Mouse (Mus musculus) midbrain, embryonic 12.5 days (tissue): ENCODE measurements around the gene Syt6. TPM values are rescaled to one million over a fixed set of nuclear protein-coding genes. Genes with fewer than 3 reads are reported as not detected.

Experiments
- ATAC-seq: fragments of 200-750 bp; cut with Nextera tagmentation; 2 replicates; pipeline ENCODE4 v1.8.0; 2017; ENCODE audit warnings: low read depth, moderate TSS enrichment, moderate library complexity; ENCODE audit not compliant: low FRiP score
- H3K27ac ChIP-seq: fragments of 300-500 bp; sonication (generic); replicated peaks from 2 replicates; pipeline ENCODE4 v1.5.1; 2016; ENCODE audit warnings: mild to moderate bottlenecking
- H3K27me3 ChIP-seq: fragments of 300-500 bp; sonication (generic); 2 replicates; pipeline ENCODE4 v1.6.1; 2016; ENCODE audit warnings: mild to moderate bottlenecking
- H3K36me3 ChIP-seq: fragments of 300-500 bp; sonication (generic); 2 replicates; pipeline ENCODE4 v1.6.1; 2016
- H3K4me1 ChIP-seq: fragments of 300-500 bp; sonication (generic); 2 replicates; pipeline ENCODE4 v1.6.1; 2016
- H3K4me2 ChIP-seq: fragments of 300-500 bp; sonication (generic); replicated peaks from 2 replicates; pipeline ENCODE4 v1.6.1; 2016; ENCODE audit warnings: mild to moderate bottlenecking, moderate library complexity
- H3K4me3 ChIP-seq: fragments of 300-500 bp; sonication (generic); 2 replicates; pipeline ENCODE4 v1.5.1; 2016; ENCODE audit warnings: mild to moderate bottlenecking
- H3K9ac ChIP-seq: fragments of 300-500 bp; sonication (generic); replicated peaks from 2 replicates; pipeline ENCODE4 v1.6.1; 2016; ENCODE audit warnings: mild to moderate bottlenecking, moderate library complexity
- H3K9me3 ChIP-seq: fragments of 300-500 bp; sonication (generic); 2 replicates; pipeline ENCODE4 v1.6.1; 2016; ENCODE audit warnings: mild to moderate bottlenecking
- WGBS: fragments of 180-500 bp; shearing (Covaris S2); methylation state at CpG from one replicate; pipeline ENCODE4 v1.1.7; 2016; 5-methylcytosine and 5-hydroxymethylcytosine counted together
- polyA plus RNA-seq: library from polyadenylated mRNA; unstranded; fragments of >200 nt; fragmentation: Nextera tagmentation; extraction: Ambion mirVana; gene quantifications from 2 replicates; pipeline ENCODE4 v1.2.1, GENCODE M21; 2016

Syt6 gene
- polyA plus RNA-seq: 7.7 and 9.5 TPM in 2 replicates

DNA sequence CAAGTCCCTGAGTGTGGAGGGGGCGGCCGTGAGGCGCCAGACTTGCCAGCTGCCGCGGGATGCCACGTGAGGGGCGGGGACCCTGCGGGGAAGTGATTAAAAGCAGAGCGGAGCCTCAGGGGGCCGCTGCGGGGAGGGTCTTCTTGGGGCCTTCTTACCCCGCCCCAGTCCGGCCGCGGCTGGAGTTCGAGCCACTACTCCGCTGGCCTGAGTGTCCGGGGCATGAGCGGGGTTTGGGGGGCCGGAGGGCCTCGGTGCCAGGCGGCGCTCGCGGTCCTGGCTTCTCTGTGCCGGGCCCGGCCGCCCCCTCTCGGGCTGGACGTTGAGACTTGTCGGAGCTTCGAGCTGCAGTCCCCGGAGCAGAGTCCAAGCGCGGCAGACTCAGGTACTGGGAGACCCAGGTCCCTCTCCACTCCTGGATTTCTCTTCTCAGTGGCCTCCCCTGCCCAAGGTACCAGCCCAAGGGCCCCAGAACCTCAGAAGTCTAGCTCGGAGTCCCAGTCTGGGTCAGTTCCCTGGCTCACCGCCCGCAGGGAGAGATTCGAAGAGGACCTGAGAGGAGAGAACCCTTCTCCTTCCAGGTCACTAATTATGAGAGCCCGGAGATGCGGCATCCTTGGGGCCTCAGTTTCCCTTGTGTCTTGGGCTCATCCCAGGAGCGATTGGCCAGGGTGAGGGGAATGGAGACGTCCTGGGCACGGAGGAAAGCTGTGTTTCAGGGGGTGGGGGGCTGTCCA, at the start of gene Syt6:
Gene Syt6 (plus strand): TSS at position 76 of the 737 bp plus-strand sequence.
- Histone ChIP-seq H3K4me1 (peaks cover 40% of the 10 kb centered on the region), H3K36me3 (no peaks in the 10 kb centered on the region), H3K27ac (no peak within 1 kb of the TSS), H3K27me3 (peaks cover 85% of the 10 kb centered on the region), H3K4me3 (peak within 1 kb of the TSS; percentile 61), H3K9ac (peak within 1 kb of the TSS; percentile 60), H3K9me3 (no peaks in the 10 kb centered on the region), H3K4me2 (peak within 1 kb of the TSS; percentile 97)
- WGBS: 2% methylated on average over 44 of the region's 44 CpGs
- peak; percentile 35; the same call in 1 of the 2 replicates for ATAC-seq

DNA sequence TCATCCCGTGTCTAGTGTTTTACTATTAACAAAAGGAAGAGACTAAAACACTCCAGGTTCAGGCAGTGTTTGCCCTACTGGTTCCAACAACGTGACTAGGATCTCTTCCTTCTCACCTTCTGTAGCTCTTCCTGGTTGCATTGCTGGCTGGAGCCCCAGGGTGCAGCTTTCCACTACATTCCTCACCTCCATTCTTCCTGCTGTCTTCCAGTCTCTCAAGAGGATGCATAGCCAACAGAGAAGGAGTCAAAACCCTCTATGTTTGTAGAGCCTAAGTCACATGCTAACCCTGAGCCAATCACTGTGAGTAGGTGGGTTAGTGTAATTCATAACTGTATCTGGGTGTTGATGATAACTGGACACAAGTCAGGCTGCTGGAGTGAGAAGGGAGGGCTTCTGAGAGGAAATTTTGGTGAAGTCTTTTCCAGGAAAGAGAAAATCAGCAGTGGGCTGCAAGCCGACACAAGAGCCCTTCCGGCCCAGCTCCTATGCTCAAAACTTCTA, 48.8 kb upstream of the Syt6 start:
- Histone ChIP-seq H3K36me3 (no peaks in the 10 kb centered on the region), H3K4me1 (no peaks in the 10 kb centered on the region), H3K9me3 (no peaks in the 10 kb centered on the region), H3K9ac (no peak overlapping the region), H3K4me2 (no peak overlapping the region), H3K4me3 (no peak overlapping the region), H3K27ac (no peak overlapping the region), H3K27me3 (no peaks in the 10 kb centered on the region)
- WGBS: 85% methylated on average over 4 of the region's 4 CpGs
- no peak for ATAC-seq

DNA sequence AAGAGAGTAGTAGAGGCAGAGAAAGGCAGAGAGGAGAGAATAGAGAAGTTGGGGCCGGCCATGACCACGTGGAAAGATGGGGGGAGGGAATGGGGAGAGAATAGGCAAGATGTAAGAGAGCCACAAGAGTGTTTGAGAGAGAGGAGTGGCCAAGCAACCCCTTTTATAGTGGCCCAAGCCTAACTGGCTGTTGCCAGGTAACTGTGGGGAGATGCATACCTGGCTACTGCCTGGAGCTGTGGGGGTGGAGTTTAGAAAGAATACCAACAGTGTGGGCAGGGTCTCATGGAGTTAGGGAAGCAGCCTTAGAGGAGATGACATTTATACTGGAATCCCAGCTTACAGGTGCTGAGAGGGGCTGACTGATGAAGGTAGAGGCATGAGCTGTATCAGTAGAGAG, 48.2 kb upstream of the Syt6 start:
- Histone ChIP-seq H3K27ac (no peak overlapping the region), H3K4me2 (no peak overlapping the region), H3K4me3 (no peak overlapping the region), H3K27me3 (no peaks in the 10 kb centered on the region), H3K9me3 (no peaks in the 10 kb centered on the region), H3K9ac (no peak overlapping the region), H3K4me1 (no peaks in the 10 kb centered on the region), H3K36me3 (no peaks in the 10 kb centered on the region)
- ATAC-seq: no peak
- WGBS: 22% methylated on average over 2 of the region's 2 CpGs

DNA sequence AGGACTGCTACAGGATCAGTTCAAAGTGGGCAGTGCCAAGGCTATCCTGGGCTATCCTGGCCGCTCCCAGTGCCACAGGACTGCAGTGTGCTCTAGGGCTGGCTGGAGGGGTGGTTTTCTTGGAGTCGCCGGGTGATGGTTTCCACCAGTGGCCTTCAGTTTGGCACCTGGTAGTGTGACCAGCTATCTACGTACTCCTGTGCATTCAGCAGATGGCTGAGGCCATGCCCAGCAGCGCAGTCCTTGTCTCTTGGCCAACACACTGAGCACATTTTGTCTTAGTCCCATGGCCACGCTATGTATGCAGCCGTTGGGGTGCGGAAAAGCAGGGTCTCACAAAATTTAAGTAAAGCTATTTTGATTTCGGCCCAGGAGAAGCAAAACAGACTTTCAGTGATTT, 41.0 kb upstream of the Syt6 start:
- WGBS: 95% methylated on average over 9 of the region's 9 CpGs

DNA sequence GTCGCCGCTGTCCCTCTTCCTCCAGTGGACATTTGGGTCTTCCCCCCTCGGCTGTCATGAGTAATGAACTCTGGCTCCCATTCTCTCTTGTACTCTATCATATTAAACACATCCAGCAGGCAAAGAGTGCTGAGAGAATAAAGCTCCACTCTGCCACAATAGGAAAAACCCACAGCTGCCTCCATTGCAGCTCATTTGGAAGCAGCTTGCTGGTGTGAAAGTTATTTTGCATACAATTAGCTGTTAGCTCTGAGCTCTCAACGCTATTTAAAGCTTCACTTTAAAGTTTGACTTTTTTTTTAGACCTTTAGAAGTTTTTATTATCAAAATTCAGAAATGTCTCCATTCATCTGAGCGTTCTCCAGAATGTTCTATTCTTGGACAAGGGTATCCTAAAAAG, 39.8 kb upstream of the Syt6 start:
- WGBS: 51% methylated on average over 5 of the region's 5 CpGs
- Histone ChIP-seq H3K27me3 (peaks cover 25% of the 10 kb centered on the region), H3K36me3 (no peaks in the 10 kb centered on the region), H3K27ac (no peak overlapping the region), H3K4me1 (no peaks in the 10 kb centered on the region), H3K9ac (no peak overlapping the region), H3K9me3 (no peaks in the 10 kb centered on the region), H3K4me2 (no peak overlapping the region), H3K4me3 (no peak overlapping the region)
- no peak for ATAC-seq

More for the DNA sequence above, 41.0 kb upstream of the Syt6 start:
- no peak for ATAC-seq
- H3K9ac ChIP-seq: no peak overlapping the region
- no peak overlapping the region for H3K27ac ChIP-seq
- H3K4me2 ChIP-seq: no peak overlapping the region
- H3K9me3 ChIP-seq: no peaks in the 10 kb centered on the region
- peaks cover 13% of the 10 kb centered on the region; the same call in 1 of the 2 replicates for H3K27me3 ChIP-seq
- no peak overlapping the region for H3K4me3 ChIP-seq
- H3K36me3 ChIP-seq: no peaks in the 10 kb centered on the region
- no peaks in the 10 kb centered on the region for H3K4me1 ChIP-seq

DNA sequence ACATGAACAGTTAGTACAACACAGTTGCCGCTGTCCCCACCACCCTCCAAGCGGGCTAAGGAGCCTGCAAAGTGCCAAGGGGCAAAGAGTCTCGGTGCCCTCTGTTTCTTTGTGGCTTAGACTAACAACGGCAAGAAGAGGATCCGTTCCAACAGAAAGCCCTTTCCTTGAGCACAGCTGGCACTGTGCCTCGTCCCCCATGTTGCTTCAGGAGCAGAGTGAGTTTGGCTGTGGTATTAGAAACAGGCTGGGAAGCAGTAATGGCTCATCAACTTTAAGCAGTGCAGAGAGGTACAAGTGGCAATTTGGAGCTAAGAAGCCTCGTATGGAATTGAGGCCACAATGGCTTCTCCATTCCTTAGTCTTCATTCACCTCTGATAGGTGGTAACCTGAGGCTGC, 35.9 kb upstream of the Syt6 start:
- 85% methylated on average over 7 of the region's 7 CpGs for WGBS
- Histone ChIP-seq H3K36me3 (no peaks in the 10 kb centered on the region), H3K4me2 (no peak overlapping the region), H3K27me3 (peaks cover 42% of the 10 kb centered on the region), H3K4me1 (peaks cover 6% of the 10 kb centered on the region), H3K9me3 (peaks cover 4% of the 10 kb centered on the region; the same call in 1 of the 2 replicates), H3K4me3 (no peak overlapping the region), H3K27ac (no peak overlapping the region), H3K9ac (no peak overlapping the region)
- ATAC-seq: no peak

DNA sequence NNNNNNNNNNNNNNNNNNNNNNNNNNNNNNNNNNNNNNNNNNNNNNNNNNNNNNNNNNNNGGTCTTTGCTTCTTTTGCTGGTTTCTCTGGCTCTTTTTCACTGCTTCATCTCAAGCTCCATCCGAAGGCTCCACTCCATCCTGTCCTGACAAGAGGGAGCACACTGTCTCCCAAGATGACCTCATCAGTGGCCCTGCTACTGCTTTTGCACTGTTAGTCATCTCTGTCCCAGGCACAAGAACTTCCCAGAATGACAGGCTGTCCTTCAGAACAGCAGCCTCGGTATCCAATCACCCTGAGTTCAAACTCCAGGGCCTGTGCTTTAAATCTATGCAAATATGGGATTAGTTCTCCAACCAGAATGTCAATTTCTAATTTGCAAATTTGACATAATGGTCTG, 28.9 kb upstream of the Syt6 start:
- no peak overlapping the region for H3K4me2 ChIP-seq
- no peak overlapping the region for H3K27ac ChIP-seq
- no peak overlapping the region for H3K4me3 ChIP-seq
- no peak overlapping the region for H3K9ac ChIP-seq
- H3K9me3 ChIP-seq: peaks cover 4% of the 10 kb centered on the region; the same call in 1 of the 2 replicates
- no peaks in the 10 kb centered on the region for H3K36me3 ChIP-seq
- no peak for ATAC-seq
- WGBS: 66% methylated on average over 2 of the region's 2 CpGs
- 0 out of 2 replicates have a peak, but pooled peaks cover 15% of the 10 kb centered on the region for H3K27me3 ChIP-seq
- H3K4me1 ChIP-seq: no peaks in the 10 kb centered on the region

DNA sequence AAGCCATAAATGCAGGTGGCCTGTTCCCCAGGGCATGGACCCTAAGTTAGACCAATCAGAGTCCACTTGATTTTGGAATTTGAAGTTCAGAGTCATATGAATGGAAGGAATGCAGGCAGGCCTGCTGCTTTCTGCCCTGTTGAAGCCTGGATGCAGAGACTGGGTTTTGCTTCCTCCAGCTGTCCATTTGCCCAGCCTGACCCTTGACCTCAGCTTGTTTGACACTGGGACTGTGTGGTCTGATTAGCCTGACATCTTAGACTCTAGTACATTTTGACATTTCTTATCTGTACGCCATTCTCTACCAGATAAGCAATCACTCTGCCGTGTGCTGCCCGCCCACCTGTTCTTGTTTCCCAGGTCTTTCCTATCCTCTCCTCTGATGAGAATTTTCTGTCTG, 28.4 kb upstream of the Syt6 start:
- no peaks in the 10 kb centered on the region for H3K36me3 ChIP-seq
- no peak overlapping the region for H3K9ac ChIP-seq
- ATAC-seq: no peak
- 0 out of 2 replicates have a peak, but pooled peaks cover 12% of the 10 kb centered on the region for H3K27me3 ChIP-seq
- 73% methylated on average over 3 of the region's 3 CpGs for WGBS
- peaks cover 2% of the 10 kb centered on the region; the same call in 1 of the 2 replicates for H3K9me3 ChIP-seq
- no peak overlapping the region for H3K27ac ChIP-seq
- no peak overlapping the region for H3K4me3 ChIP-seq
- no peak overlapping the region for H3K4me2 ChIP-seq
- no peaks in the 10 kb centered on the region for H3K4me1 ChIP-seq

DNA sequence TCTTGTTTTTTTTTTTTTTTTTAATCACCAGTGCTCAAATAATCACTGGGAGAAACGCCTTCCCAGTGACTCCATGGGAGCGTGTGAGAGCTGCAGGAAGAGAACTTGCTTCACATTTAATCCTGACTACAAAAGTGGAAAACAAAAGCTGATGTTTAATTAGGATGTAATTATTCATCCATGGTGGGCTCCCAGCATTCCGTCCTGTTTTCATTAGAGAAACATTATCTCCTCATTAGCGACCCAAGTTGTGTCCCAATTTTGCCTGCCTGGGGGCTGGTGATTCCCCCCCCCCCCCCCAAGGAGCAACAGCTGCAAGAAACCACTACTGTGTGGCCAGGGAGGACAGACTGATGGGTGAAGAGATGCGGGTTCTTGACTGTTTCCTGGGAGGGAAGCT, 24.8 kb upstream of the Syt6 start:
- no peak overlapping the region for H3K27ac ChIP-seq
- no peaks in the 10 kb centered on the region for H3K4me1 ChIP-seq
- WGBS: 50% methylated on average over 5 of the region's 5 CpGs
- H3K36me3 ChIP-seq: no peaks in the 10 kb centered on the region
- no peak overlapping the region for H3K4me2 ChIP-seq
- H3K27me3 ChIP-seq: no peaks in the 10 kb centered on the region
- H3K9ac ChIP-seq: no peak overlapping the region
- H3K9me3 ChIP-seq: no peaks in the 10 kb centered on the region
- no peak for ATAC-seq
- no peak overlapping the region for H3K4me3 ChIP-seq

DNA sequence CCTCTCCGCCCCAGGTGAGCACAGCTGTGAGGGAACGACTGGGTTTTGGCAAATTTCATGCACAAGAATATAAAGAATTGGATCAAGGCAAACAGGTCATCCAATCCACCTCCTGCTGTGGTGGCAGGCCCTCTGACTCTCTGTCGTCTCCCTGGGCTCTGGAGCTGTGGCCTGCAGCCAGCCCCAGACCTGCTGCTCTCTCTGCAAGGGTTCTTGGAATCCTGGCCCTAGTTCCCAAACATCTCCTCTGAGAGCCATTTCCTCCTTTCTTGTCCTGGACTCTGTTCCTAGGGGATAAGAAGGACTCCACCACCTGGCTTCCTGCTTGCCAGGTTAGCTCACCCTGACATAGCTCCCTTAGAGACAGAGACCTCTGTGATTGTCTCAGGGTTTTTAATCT, 7.8 kb upstream of the Syt6 start:
- Histone ChIP-seq H3K27me3 (peaks cover 17% of the 10 kb centered on the region), H3K4me2 (no peak overlapping the region), H3K4me3 (no peak overlapping the region), H3K36me3 (no peaks in the 10 kb centered on the region), H3K9ac (no peak overlapping the region), H3K9me3 (no peaks in the 10 kb centered on the region), H3K27ac (no peak overlapping the region), H3K4me1 (no peaks in the 10 kb centered on the region; the same call in 1 of the 2 replicates)
- WGBS: 44% methylated on average over 3 of the region's 3 CpGs
- no peak for ATAC-seq

DNA sequence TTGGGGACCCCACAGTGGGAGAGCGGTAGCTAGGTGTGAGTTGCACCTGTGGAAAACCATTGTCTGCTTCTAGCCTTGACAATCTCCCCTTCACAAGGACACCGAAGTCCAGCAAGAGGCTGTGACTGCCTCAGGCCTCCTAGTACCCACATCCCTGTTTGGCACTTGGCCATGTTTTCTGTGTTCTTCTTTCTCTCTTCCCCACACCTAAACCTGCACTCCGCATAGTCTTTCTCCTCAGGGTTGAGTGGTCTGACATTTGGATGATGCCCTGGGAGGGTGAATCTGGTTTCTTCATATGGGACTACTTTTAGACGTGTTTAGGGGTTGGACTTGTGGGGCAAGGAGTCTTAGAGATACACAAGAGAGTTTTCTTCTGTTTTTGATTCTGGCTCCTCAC, 2.5 kb upstream of the Syt6 start:
- H3K4me3 ChIP-seq: no peak overlapping the region
- peaks cover 40% of the 10 kb centered on the region for H3K4me1 ChIP-seq
- H3K9ac ChIP-seq: no peak overlapping the region
- H3K27ac ChIP-seq: no peak overlapping the region
- H3K36me3 ChIP-seq: no peaks in the 10 kb centered on the region
- no peak for ATAC-seq
- no peaks in the 10 kb centered on the region for H3K9me3 ChIP-seq
- peaks cover 70% of the 10 kb centered on the region for H3K27me3 ChIP-seq
- 77% methylated on average over 4 of the region's 4 CpGs for WGBS
- no peak overlapping the region for H3K4me2 ChIP-seq

DNA sequence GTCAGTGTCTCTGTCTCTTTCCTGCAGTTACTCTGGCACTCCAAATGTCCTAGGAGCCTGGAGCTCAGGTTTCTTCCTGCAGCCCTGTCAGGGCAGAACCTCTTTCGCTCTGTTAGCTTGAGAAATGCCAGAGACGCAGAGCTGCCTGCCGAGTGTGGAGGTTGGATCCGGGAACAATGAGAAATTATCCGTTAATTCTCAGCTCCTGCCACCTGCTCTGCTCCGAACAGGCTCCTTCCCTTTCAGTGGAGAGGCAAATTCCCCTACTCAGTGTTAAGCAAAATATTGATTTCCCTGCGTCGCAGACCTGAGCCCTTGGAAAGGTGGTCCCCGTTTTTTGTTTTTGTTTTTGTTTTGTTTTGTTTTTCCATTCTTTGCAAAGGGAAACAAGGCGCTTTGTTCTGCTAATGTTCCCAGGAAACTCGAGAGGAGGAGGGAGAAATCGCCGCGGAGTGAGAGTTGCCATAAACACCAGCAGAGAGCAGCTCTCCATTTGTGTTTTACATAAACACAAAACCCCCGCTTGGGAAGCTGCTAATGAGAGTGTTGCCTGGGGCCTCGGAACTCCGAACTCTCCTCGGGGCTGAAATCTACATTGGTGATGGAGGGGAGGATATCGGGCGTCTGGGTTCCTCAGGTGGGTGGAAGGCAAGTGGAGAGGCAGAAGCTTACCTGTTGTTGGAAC, 1.8 kb upstream of the Syt6 start:
- no peak overlapping the region for H3K9ac ChIP-seq
- H3K4me1 ChIP-seq: peaks cover 40% of the 10 kb centered on the region
- WGBS: 1% methylated on average over 20 of the region's 20 CpGs
- H3K4me2 ChIP-seq: peak overlapping the region; percentile 44
- no peaks in the 10 kb centered on the region for H3K36me3 ChIP-seq
- no peaks in the 10 kb centered on the region for H3K9me3 ChIP-seq
- no peak overlapping the region for H3K27ac ChIP-seq
- ATAC-seq: 0 out of 2 replicates have a peak, but pooled peaks have one; percentile 5
- peaks cover 77% of the 10 kb centered on the region for H3K27me3 ChIP-seq
- H3K4me3 ChIP-seq: peak overlapping the region; percentile 17
